Mouse (Mus musculus) midbrain, embryonic 14.5 days (tissue): ENCODE results near the gene Rbm38. TPM values are rescaled to one million over a fixed set of nuclear protein-coding genes. Genes with fewer than 3 reads are reported as not detected.

Experiments
- ATAC-seq: fragments of 200-750 bp; cut with Nextera tagmentation; 2 replicates; pipeline ENCODE4 v1.8.0; 2017; ENCODE audit warnings: moderate number of reproducible peaks, moderate library complexity; ENCODE audit not compliant: low FRiP score, low TSS enrichment
- DNase-seq: peaks from one replicate; pipeline ENCODE4 v3.0.0-alpha.2; 2015
- H3K27ac ChIP-seq: fragments of 300-500 bp; sonication (generic); replicated peaks from 2 replicates; pipeline ENCODE4 v1.5.1; 2014; ENCODE audit warnings: mild to moderate bottlenecking, low read depth, low read length, moderate library complexity
- H3K27me3 ChIP-seq: fragments of 300-500 bp; sonication (generic); 2 replicates; pipeline ENCODE4 v1.6.1; 2014; ENCODE audit warnings: low read length, control low read depth, mixed read lengths; ENCODE audit not compliant: control insufficient read depth, insufficient read depth
- H3K36me3 ChIP-seq: fragments of 300-500 bp; sonication (generic); 2 replicates; pipeline ENCODE4 v1.6.1; 2014; ENCODE audit warnings: low read length, control low read depth; ENCODE audit not compliant: control insufficient read depth, insufficient read depth
- H3K4me1 ChIP-seq: fragments of 300-500 bp; sonication (generic); 2 replicates; pipeline ENCODE4 v1.6.1; 2014; ENCODE audit warnings: mild to moderate bottlenecking, antibody characterized with exemption, low read length, control low read depth; ENCODE audit not compliant: control insufficient read depth, insufficient read depth
- H3K4me2 ChIP-seq: fragments of 300-500 bp; sonication (generic); 2 replicates; pipeline ENCODE4 v1.6.1; 2014; ENCODE audit warnings: mild to moderate bottlenecking, low read length, moderate library complexity
- H3K4me3 ChIP-seq: fragments of 300-500 bp; sonication (generic); replicated peaks from 2 replicates; pipeline ENCODE4 v1.5.1; 2014; ENCODE audit warnings: low read depth, low read length
- H3K9ac ChIP-seq: fragments of 300-500 bp; sonication (generic); replicated peaks from 2 replicates; pipeline ENCODE4 v1.6.1; 2014; ENCODE audit warnings: mild to moderate bottlenecking, low read length, moderate library complexity
- H3K9me3 ChIP-seq: fragments of 300-500 bp; sonication (generic); 2 replicates; pipeline ENCODE4 v1.6.1; 2016; ENCODE audit warnings: low read length, control low read depth, mixed read lengths; ENCODE audit not compliant: control insufficient read depth
- WGBS: fragments of 180-500 bp; shearing (Covaris S2); extraction: QIAGEN DNeasy Blood & Tissue Kit; methylation state at CpG from one replicate; pipeline ENCODE4 v1.1.7; 2014; 5-methylcytosine and 5-hydroxymethylcytosine counted together
- polyA plus RNA-seq: library from polyadenylated mRNA; unstranded; fragments of >200 nt; fragmentation: Nextera tagmentation; extraction: Ambion mirVana; gene quantifications from 2 replicates; pipeline ENCODE4 v1.2.1, GENCODE M21; 2014

Gene Rbm38
- polyA plus RNA-seq, 1 experiment from 2014 or later = 18.8 TPM

- Histone ChIP-seq H3K4me2 (no peak overlapping the region), H3K27me3 (no peaks in the 10 kb centered on the region), H3K4me3 (no peak overlapping the region), H3K9ac (no peak overlapping the region), H3K36me3 (no peaks in the 10 kb centered on the region), H3K4me1 (no peaks in the 10 kb centered on the region), H3K9me3 (no peaks in the 10 kb centered on the region), H3K27ac (no peak overlapping the region)
- ATAC-seq = no peak
- WGBS = 81% methylated on average over 18 of the region's 18 CpGs
- DNase-seq = no peak
These were observed 24.1 kb downstream of the Rbm38 start for GRCm38 (mm10) chr2:173044198-173044970.

GRCm38 (mm10) chr2:173046582-173047297, 26.4 kb downstream of the Rbm38 start:
- no peak overlapping the region for H3K9ac ChIP-seq
- 73% methylated on average over 15 of the region's 15 CpGs for WGBS
- no peaks in the 10 kb centered on the region for H3K9me3 ChIP-seq
- H3K36me3 ChIP-seq = no peaks in the 10 kb centered on the region
- 0 out of 2 replicates have a peak, but pooled peaks cover 4% of the 10 kb centered on the region for H3K4me1 ChIP-seq
- ATAC-seq = no peak
- DNase-seq = no peak
- H3K4me2 ChIP-seq = no peak overlapping the region
- no peak overlapping the region for H3K27ac ChIP-seq
- no peaks in the 10 kb centered on the region for H3K27me3 ChIP-seq
- H3K4me3 ChIP-seq = no peak overlapping the region

GRCm38 (mm10) chr2:173047471-173047870, 27.2 kb downstream of the Rbm38 start:
- Histone ChIP-seq H3K9ac (no peak overlapping the region), H3K27ac (no peak overlapping the region), H3K4me1 (0 out of 2 replicates have a peak, but pooled peaks cover 4% of the 10 kb centered on the region), H3K27me3 (no peaks in the 10 kb centered on the region), H3K4me3 (no peak overlapping the region), H3K9me3 (no peaks in the 10 kb centered on the region), H3K36me3 (no peaks in the 10 kb centered on the region), H3K4me2 (no peak overlapping the region)
- ATAC-seq = no peak
- no peak for DNase-seq
- 33% methylated on average over 5 of the region's 5 CpGs for WGBS

- no peak for ATAC-seq
These were observed 27.9 kb downstream of the Rbm38 start for GRCm38 (mm10) chr2:173048041-173048745.

GRCm38 (mm10) chr2:173049231-173049630, 28.9 kb downstream of the Rbm38 start:
- no peak overlapping the region for H3K4me2 ChIP-seq
- H3K27me3 ChIP-seq = no peaks in the 10 kb centered on the region
- WGBS = 82% methylated on average over 3 of the region's 3 CpGs
- H3K9me3 ChIP-seq = no peaks in the 10 kb centered on the region
- no peak overlapping the region for H3K4me3 ChIP-seq
- ATAC-seq (no peak), DNase-seq (no peak)
- H3K27ac ChIP-seq = no peak overlapping the region
- H3K36me3 ChIP-seq = no peaks in the 10 kb centered on the region
- H3K4me1 ChIP-seq = 0 out of 2 replicates have a peak, but pooled peaks cover 4% of the 10 kb centered on the region
- no peak overlapping the region for H3K9ac ChIP-seq

More at GRCm38 (mm10) chr2:173048041-173048745, 27.9 kb downstream of the Rbm38 start:
- H3K9ac ChIP-seq = no peak overlapping the region
- H3K36me3 ChIP-seq = no peaks in the 10 kb centered on the region
- no peak overlapping the region for H3K4me3 ChIP-seq
- 0 out of 2 replicates have a peak, but pooled peaks cover 4% of the 10 kb centered on the region for H3K4me1 ChIP-seq
- H3K27ac ChIP-seq = no peak overlapping the region
- no peak overlapping the region for H3K4me2 ChIP-seq
- no peaks in the 10 kb centered on the region for H3K9me3 ChIP-seq
- H3K27me3 ChIP-seq = no peaks in the 10 kb centered on the region
- WGBS = 51% methylated on average over 17 of the region's 17 CpGs
- DNase-seq = no peak

GRCm38 (mm10) chr2:173049817-173050216, 29.5 kb downstream of the Rbm38 start:
- no peak overlapping the region for H3K4me2 ChIP-seq
- H3K4me3 ChIP-seq = no peak overlapping the region
- H3K27ac ChIP-seq = no peak overlapping the region
- DNase-seq (no peak), ATAC-seq (no peak)
- H3K27me3 ChIP-seq = no peaks in the 10 kb centered on the region
- no peaks in the 10 kb centered on the region for H3K9me3 ChIP-seq
- no peak overlapping the region for H3K9ac ChIP-seq
- H3K36me3 ChIP-seq = no peaks in the 10 kb centered on the region
- 49% methylated on average over 6 of the region's 6 CpGs for WGBS
- 0 out of 2 replicates have a peak, but pooled peaks cover 4% of the 10 kb centered on the region for H3K4me1 ChIP-seq

GRCm38 (mm10) chr2:173050604-173051382, 30.5 kb downstream of the Rbm38 start:
- no peaks in the 10 kb centered on the region for H3K36me3 ChIP-seq
- H3K4me1 ChIP-seq = 0 out of 2 replicates have a peak, but pooled peaks cover 4% of the 10 kb centered on the region
- DNase-seq (peak; percentile 12), ATAC-seq (no peak)
- H3K9ac ChIP-seq = no peak overlapping the region
- H3K27ac ChIP-seq = no peak overlapping the region
- no peaks in the 10 kb centered on the region for H3K27me3 ChIP-seq
- H3K9me3 ChIP-seq = no peaks in the 10 kb centered on the region
- WGBS = 21% methylated on average over 8 of the region's 8 CpGs
- H3K4me2 ChIP-seq = no peak overlapping the region
- H3K4me3 ChIP-seq = no peak overlapping the region

- ATAC-seq = no peak
These were observed 32.6 kb downstream of the Rbm38 start for GRCm38 (mm10) chr2:173052881-173053280.

More at GRCm38 (mm10) chr2:173052881-173053280, 32.6 kb downstream of the Rbm38 start:
- WGBS = 92% methylated on average over 8 of the region's 8 CpGs
- 0 out of 2 replicates have a peak, but pooled peaks cover 4% of the 10 kb centered on the region for H3K4me1 ChIP-seq
- H3K4me3 ChIP-seq = no peak overlapping the region
- DNase-seq = no peak
- no peak overlapping the region for H3K27ac ChIP-seq
- no peaks in the 10 kb centered on the region for H3K36me3 ChIP-seq
- H3K4me2 ChIP-seq = no peak overlapping the region
- no peaks in the 10 kb centered on the region for H3K9me3 ChIP-seq
- H3K9ac ChIP-seq = no peak overlapping the region
- no peaks in the 10 kb centered on the region for H3K27me3 ChIP-seq
